Mouse (Mus musculus) limb, embryonic 14.5 days (tissue): Measurements from ENCODE around the gene Plin2. TPM values are rescaled to one million over a fixed set of nuclear protein-coding genes. Genes with fewer than 3 reads are reported as not detected.
"Not testable (repeated sequence)": the region's sequence is repeated elsewhere in the genome, so short reads cannot be mapped to it uniquely, and the experiment has no call there.

ENCODE experiments used
- ATAC-seq: fragments of 200-750 bp; cut with Nextera tagmentation; 2 replicates; pipeline ENCODE4 v1.8.0; 2017; ENCODE audit warnings: low read depth, moderate number of reproducible peaks, moderate TSS enrichment; ENCODE audit not compliant: low FRiP score
- DNase-seq: peaks from one replicate; pipeline ENCODE4 v3.0.0-alpha.2; 2015; ENCODE audit warnings: low spot score
- H3K27ac ChIP-seq: fragments of 300-500 bp; sonication (generic); replicated peaks from 2 replicates; pipeline ENCODE4 v1.5.1; 2014; ENCODE audit warnings: low read depth, mild to moderate bottlenecking, low read length, moderate library complexity, mixed read lengths
- H3K27me3 ChIP-seq: fragments of 300-500 bp; sonication (generic); 2 replicates; pipeline ENCODE4 v1.6.1; 2014; ENCODE audit warnings: low read length, mixed read lengths; ENCODE audit not compliant: control insufficient read depth, insufficient read depth
- H3K36me3 ChIP-seq: fragments of 300-500 bp; sonication (generic); 2 replicates; pipeline ENCODE4 v1.6.1; 2014; ENCODE audit warnings: mild to moderate bottlenecking, low read length, moderate library complexity, mixed read lengths; ENCODE audit not compliant: control insufficient read depth, insufficient read depth
- H3K4me1 ChIP-seq: fragments of 300-500 bp; sonication (generic); 2 replicates; pipeline ENCODE4 v1.6.1; 2014; ENCODE audit warnings: antibody characterized with exemption, low read length, mixed read lengths; ENCODE audit not compliant: control insufficient read depth, insufficient read depth
- H3K4me2 ChIP-seq: fragments of 300-500 bp; sonication (generic); replicated peaks from 2 replicates; pipeline ENCODE4 v1.6.1; 2014; ENCODE audit warnings: low read depth, mild to moderate bottlenecking, low read length, moderate library complexity; ENCODE audit not compliant: severe bottlenecking
- H3K4me3 ChIP-seq: fragments of 300-500 bp; sonication (generic); replicated peaks from 2 replicates; pipeline ENCODE4 v1.5.1; 2014; ENCODE audit warnings: low read length
- H3K9ac ChIP-seq: fragments of 300-500 bp; sonication (generic); 2 replicates; pipeline ENCODE4 v1.6.1; 2014; ENCODE audit warnings: mild to moderate bottlenecking, low read depth, low read length, moderate library complexity; ENCODE audit not compliant: severe bottlenecking
- H3K9me3 ChIP-seq: fragments of 300-500 bp; sonication (generic); 2 replicates; pipeline ENCODE4 v1.6.1; 2016; ENCODE audit warnings: low read length; ENCODE audit not compliant: control insufficient read depth
- POLR2A ChIP-seq: fragments of 200-500 bp; IDR thresholded peaks from 2 replicates; pipeline ENCODE4 v1.8.0; 2012; ENCODE audit warnings: inconsistent platforms, mild to moderate bottlenecking, moderate library complexity, borderline replicate concordance; ENCODE audit not compliant: insufficient read depth, insufficient read length; ENCODE audit errors: extremely low read depth
- WGBS: fragments of 180-500 bp; shearing (Covaris S2); extraction: QIAGEN DNeasy Blood & Tissue Kit; methylation state at CpG from one replicate; pipeline ENCODE4 v1.1.7; 2014; 5-methylcytosine and 5-hydroxymethylcytosine counted together
- polyA plus RNA-seq, 2 experiments: library from polyadenylated mRNA; depleted of rRNA in 1 of 2; stranded (reverse) in 1 of 2; unstranded in 1 of 2; fragments of >200 nt; fragmentation: Nextera tagmentation in 1 of 2; extraction: Ambion mirVana in 1 of 2; gene quantifications; 2 replicates each; pipeline versions ENCODE4 v1.2.1 to v1.2.3; 2012 to 2014

The Plin2 gene
- polyA plus RNA-seq, 2 experiments, result 80.4 to 84.5 TPM

DNA sequence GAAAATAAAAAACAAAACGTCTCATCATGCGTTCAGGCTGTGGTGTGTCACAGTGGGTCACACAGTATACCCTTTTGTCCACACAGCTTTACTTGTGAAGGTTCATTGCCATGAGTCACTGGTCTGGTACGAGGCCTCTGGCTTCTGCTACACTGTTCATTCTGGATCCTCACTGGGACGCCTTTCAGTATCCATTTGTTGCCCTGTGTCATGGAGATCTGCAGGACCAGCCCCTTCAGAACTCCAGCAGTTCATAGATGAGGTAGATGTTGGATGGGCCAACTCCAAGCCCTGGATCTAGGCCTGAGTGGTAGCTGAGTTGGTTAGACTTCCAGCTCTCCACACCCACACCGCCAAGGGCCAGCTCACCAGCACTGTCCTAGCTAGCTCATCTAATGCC is 13.9 kb upstream of the Plin2 start:
- WGBS, result 88% methylated on average over 5 of the region's 5 CpGs
- no peaks in the 10 kb centered on the region for H3K27me3 ChIP-seq
- no peaks in the 10 kb centered on the region for H3K9me3 ChIP-seq
- DNase-seq (no peak), ATAC-seq (no peak)
- TF ChIP-seq POLR2A, result no peak
- no peak overlapping the region for H3K27ac ChIP-seq
- H3K4me3 ChIP-seq, result no peak overlapping the region
- H3K4me1 ChIP-seq, result no peaks in the 10 kb centered on the region
- no peak overlapping the region for H3K4me2 ChIP-seq
- H3K36me3 ChIP-seq, result no peaks in the 10 kb centered on the region
- no peak overlapping the region for H3K9ac ChIP-seq

DNA sequence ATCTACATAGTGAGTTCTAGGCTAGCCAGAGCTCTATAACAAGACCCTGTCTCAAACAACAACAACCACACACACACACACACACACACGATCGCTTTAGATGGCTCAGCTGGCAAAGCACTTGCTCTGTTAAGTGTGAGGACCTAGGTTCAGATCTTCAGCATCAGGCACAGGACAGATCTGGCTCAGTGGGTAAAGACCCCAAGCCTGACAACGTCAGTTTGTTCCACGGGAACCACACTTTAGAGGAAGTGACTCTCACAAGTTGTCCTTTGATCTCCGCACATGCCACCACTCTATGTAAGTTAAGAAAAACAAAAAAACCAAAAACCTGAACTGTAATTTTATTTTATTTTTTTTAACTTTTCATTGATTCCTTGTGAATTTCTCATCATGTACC is 13.4 kb upstream of the Plin2 start:
- TF ChIP-seq POLR2A, result no peak
- Histone ChIP-seq H3K9me3 (no peaks in the 10 kb centered on the region), H3K4me2 (no peak overlapping the region), H3K27me3 (no peaks in the 10 kb centered on the region), H3K9ac (no peak overlapping the region), H3K4me1 (no peaks in the 10 kb centered on the region), H3K4me3 (no peak overlapping the region), H3K36me3 (no peaks in the 10 kb centered on the region), H3K27ac (no peak overlapping the region)
- DNase-seq (no peak), ATAC-seq (no peak)
- WGBS, result 78% methylated on average over 5 of the region's 5 CpGs

GRCm38 (mm10) chr4:86681846-86682245 is 12.0 kb upstream of the Plin2 start:
- no peak overlapping the region for H3K4me3 ChIP-seq
- H3K36me3 ChIP-seq, result no peaks in the 10 kb centered on the region
- WGBS, result 60% methylated on average over 2 of the region's 2 CpGs

DNA sequence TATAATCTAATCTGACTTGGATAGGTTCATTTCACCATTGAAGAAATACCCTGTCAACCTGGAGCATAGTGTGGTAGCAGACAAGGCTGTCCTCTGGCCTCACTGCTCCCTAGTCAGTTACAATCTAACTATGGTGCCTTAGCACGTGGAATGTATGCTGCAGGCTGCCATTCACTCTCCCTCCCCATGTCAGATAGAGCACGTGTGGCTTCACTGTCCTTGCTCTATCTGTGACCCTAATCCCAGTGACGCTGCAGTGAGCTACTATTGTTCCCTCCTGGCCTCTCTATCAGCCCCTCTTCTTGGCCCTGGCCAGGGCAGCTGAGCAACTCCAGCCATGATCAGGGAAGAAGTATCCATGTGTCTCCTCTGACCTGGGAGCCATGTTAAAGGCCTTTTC is 11.6 kb upstream of the Plin2 start:
- no peaks in the 10 kb centered on the region for H3K9me3 ChIP-seq
- no peaks in the 10 kb centered on the region for H3K27me3 ChIP-seq
- ATAC-seq (no peak), DNase-seq (no peak)
- no peaks in the 10 kb centered on the region for H3K4me1 ChIP-seq
- H3K36me3 ChIP-seq, result no peaks in the 10 kb centered on the region
- no peak overlapping the region for H3K27ac ChIP-seq
- H3K4me2 ChIP-seq, result no peak overlapping the region
- H3K9ac ChIP-seq, result no peak overlapping the region
- no peak for TF ChIP-seq POLR2A
- no peak overlapping the region for H3K4me3 ChIP-seq
- WGBS, result 53% methylated on average over 3 of the region's 3 CpGs

More at GRCm38 (mm10) chr4:86681846-86682245, 12.0 kb upstream of the Plin2 start:
- Histone ChIP-seq H3K9me3 (no peaks in the 10 kb centered on the region), H3K27ac (no peak overlapping the region), H3K4me2 (no peak overlapping the region), H3K27me3 (no peaks in the 10 kb centered on the region), H3K4me1 (no peaks in the 10 kb centered on the region), H3K9ac (no peak overlapping the region)
- ATAC-seq, result no peak
- no peak for TF ChIP-seq POLR2A
- no peak for DNase-seq

DNA sequence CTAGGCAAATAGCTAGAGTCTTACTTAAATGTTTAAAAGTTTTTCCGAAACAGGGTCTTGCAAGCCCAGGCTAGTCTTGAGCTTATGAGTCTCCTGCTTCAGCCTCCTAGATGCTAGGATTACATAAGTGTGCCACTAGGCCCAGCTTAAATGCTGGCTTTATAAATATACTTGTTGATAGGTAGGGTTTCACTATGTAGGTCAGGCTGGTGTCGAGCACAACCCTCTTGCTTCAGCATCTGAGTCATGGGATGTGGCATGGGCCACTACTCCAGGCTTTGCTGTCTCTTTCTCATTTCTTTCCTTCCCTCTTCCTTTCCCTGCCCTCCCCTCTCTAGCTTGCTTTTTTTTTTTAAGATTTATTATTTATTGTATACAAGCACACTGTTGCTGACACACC is 9.8 kb upstream of the Plin2 start:
- H3K9me3 ChIP-seq, result no peaks in the 10 kb centered on the region
- WGBS, result 90% methylated on average over 2 of the region's 2 CpGs

DNA sequence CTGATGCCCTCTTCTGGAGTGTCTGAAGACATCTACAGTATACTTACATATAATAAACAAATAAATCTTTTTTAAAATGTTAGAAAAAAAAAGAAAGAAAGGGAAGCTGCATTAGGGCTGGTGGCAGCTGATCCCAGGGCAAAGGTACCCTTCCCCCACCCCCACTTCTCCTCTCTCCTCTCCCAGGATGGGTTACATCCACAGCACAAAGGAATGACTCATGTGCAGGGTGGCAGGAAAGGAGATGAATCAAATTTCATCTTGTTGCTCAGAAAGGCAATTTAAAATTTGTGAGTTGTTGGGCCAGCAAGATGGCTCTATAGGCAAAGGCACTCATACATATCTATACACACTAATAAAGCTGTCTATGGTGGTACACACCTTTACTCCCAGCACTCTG is 6.9 kb upstream of the Plin2 start:
- ATAC-seq, result no peak

More for the DNA sequence above, 9.8 kb upstream of the Plin2 start:
- no peak for DNase-seq
- Histone ChIP-seq H3K27ac (no peak overlapping the region), H3K4me2 (no peak overlapping the region), H3K27me3 (no peaks in the 10 kb centered on the region), H3K36me3 (no peaks in the 10 kb centered on the region), H3K4me3 (no peak overlapping the region), H3K9ac (no peak overlapping the region), H3K4me1 (no peaks in the 10 kb centered on the region)
- ATAC-seq, result no peak
- no peak for TF ChIP-seq POLR2A

DNA sequence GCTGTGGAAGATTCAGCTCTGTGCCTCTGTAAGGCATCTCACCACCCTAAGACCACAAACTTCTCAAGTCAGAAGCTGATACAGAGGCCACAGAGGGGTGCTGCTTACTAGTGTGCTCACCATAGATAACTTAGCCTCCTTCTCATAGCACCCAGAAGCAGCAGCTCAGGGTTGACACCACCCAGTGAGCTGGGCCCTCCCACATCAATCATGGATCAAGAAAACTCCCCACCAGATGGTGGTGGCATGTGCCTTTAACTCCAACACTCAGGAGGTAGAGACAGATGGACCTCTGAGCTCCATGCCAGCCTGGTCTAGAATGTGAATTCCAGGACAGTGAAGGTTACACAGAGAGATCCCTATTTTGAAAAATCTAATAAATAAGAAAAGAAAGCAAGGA is 4.9 kb upstream of the Plin2 start:
- H3K36me3 ChIP-seq, H3K27ac ChIP-seq, H3K4me1 ChIP-seq, H3K4me2 ChIP-seq, H3K27me3 ChIP-seq, H3K9me3 ChIP-seq, H3K4me3 ChIP-seq, DNase-seq, ATAC-seq, H3K9ac ChIP-seq: not testable (repeated sequence)

More for the DNA sequence above, 6.9 kb upstream of the Plin2 start:
- Histone ChIP-seq H3K4me3 (no peak overlapping the region), H3K27me3 (no peaks in the 10 kb centered on the region), H3K27ac (no peak overlapping the region), H3K36me3 (no peaks in the 10 kb centered on the region), H3K9ac (no peak overlapping the region), H3K4me2 (no peak overlapping the region), H3K9me3 (no peaks in the 10 kb centered on the region), H3K4me1 (no peaks in the 10 kb centered on the region)
- no peak for TF ChIP-seq POLR2A
- DNase-seq, result no peak

DNA sequence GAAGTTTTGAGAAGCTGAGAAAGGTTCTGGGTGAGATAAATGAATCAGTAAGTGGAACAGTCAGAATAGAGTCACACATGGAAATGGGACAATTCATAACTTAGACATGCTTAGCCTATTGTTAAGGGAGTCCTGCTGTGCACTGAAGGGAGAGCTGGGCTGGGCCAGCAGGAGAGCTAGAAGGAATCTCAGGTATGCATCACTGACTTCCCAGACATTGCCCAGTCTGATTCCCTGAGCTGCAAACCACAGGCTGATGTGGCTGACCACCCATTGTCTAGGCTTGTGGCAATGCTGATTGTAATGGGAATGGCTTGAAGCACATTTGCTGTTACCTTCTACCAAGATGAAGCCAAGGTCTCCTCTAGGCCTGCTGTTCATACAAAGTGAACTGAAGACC is 4.3 kb upstream of the Plin2 start:
- not testable (repeated sequence) for DNase-seq, H3K27ac ChIP-seq, H3K4me1 ChIP-seq, H3K27me3 ChIP-seq, H3K4me2 ChIP-seq, H3K9me3 ChIP-seq, H3K4me3 ChIP-seq, H3K9ac ChIP-seq, H3K36me3 ChIP-seq, ATAC-seq
